Mouse (Mus musculus) brown adipose tissue, adult 24 weeks (tissue): Measurements from ENCODE around the gene 4930505A04Rik. TPM values are rescaled to one million over a fixed set of nuclear protein-coding genes. Genes with fewer than 3 reads are reported as not detected.
"Not testable (repeated sequence)": the region's sequence is repeated elsewhere in the genome, so short reads cannot be mapped to it uniquely, and the experiment has no call there.

ENCODE experiments used
- H3K27ac ChIP-seq: fragments of 200-500 bp; replicated peaks from 2 replicates; pipeline ENCODE4 v1.5.1; 2012; ENCODE audit warnings: low read depth, mild to moderate bottlenecking, low read length
- H3K4me1 ChIP-seq: fragments of 200-500 bp; 2 replicates; pipeline ENCODE4 v1.6.1; 2012; ENCODE audit warnings: low read length, mixed read lengths; ENCODE audit not compliant: control insufficient read depth, insufficient read depth, insufficient read length
- H3K4me3 ChIP-seq: fragments of 200-500 bp; 2 replicates; pipeline ENCODE4 v1.5.1; 2012; ENCODE audit warnings: low read depth, mild to moderate bottlenecking, low read length, moderate library complexity; ENCODE audit not compliant: insufficient read depth
- polyA plus RNA-seq: library from polyadenylated mRNA; stranded (reverse); fragments of >200 nt; gene quantifications from 2 replicates; pipeline ENCODE4 v1.2.4, GENCODE M21; 2012; ENCODE audit not compliant: missing spikeins, insufficient read depth, insufficient read length

The 4930505A04Rik gene
- not detected in 2 replicates for polyA plus RNA-seq

GRCm38 (mm10) chr11:30471751-30472593 is at the start of gene 4930505A04Rik:
Gene 4930505A04Rik, minus strand, starts transcription at chr11:30471827.
- Histone ChIP-seq H3K4me3 (peak within 1 kb of the TSS; percentile 78), H3K4me1 (no peaks in the 10 kb centered on the region), H3K27ac (peak within 1 kb of the TSS; percentile 89)

DNA sequence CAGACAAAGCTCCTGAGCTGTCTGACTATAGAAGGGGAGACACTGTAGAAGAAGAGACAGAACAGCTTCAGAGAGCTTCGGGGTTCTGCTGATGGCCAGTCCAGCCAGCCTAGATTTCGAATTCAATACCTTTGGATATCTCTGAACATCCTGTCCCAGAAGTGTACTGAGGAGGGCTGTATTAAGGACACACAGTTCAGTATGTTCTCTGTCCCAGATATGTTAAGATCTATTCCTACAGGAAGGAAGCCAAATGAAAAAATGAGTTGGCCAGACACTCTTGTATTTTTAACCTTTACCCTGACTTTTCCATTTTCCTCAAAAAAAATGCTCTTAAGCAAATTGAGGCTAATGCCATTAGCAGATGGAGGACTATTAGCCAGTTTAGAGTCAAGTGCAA is 45.5 kb upstream of the 4930505A04Rik start:
- peak overlapping the region; percentile 91 for H3K27ac ChIP-seq
- H3K4me1 ChIP-seq: peaks cover 10% of the 10 kb centered on the region
- H3K4me3 ChIP-seq: no peak overlapping the region

GRCm38 (mm10) chr11:30508178-30508577 is 36.6 kb upstream of the 4930505A04Rik start:
- Histone ChIP-seq H3K4me1 (no peaks in the 10 kb centered on the region), H3K4me3 (no peak overlapping the region), H3K27ac (no peak overlapping the region)

- Histone ChIP-seq H3K27ac (no peak overlapping the region), H3K4me3 (no peak overlapping the region), H3K4me1 (no peaks in the 10 kb centered on the region)
Measured at GRCm38 (mm10) chr11:30498738-30499355, 27.2 kb upstream of the 4930505A04Rik start.

DNA sequence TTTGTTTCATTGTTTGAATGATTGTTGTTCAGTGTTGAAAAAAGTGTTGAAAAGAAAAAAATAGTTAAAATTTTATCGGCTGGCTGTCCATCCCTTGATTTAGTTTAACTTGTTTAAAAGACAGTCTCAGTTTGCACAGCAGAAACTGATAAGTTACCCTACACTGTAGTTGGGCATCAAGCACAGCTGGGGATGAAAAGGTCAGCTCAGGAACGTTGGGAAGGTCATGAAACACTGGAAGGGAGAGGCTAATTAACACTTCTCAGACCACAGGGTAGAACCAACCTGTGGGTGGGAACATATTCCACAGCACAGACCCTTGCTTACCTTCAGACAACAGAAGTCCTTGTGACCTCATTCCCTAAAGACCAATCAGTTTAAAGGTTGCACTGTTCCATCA is 25.5 kb upstream of the 4930505A04Rik start:
- H3K27ac ChIP-seq: no peak overlapping the region
- H3K4me1 ChIP-seq: no peaks in the 10 kb centered on the region
- no peak overlapping the region for H3K4me3 ChIP-seq

DNA sequence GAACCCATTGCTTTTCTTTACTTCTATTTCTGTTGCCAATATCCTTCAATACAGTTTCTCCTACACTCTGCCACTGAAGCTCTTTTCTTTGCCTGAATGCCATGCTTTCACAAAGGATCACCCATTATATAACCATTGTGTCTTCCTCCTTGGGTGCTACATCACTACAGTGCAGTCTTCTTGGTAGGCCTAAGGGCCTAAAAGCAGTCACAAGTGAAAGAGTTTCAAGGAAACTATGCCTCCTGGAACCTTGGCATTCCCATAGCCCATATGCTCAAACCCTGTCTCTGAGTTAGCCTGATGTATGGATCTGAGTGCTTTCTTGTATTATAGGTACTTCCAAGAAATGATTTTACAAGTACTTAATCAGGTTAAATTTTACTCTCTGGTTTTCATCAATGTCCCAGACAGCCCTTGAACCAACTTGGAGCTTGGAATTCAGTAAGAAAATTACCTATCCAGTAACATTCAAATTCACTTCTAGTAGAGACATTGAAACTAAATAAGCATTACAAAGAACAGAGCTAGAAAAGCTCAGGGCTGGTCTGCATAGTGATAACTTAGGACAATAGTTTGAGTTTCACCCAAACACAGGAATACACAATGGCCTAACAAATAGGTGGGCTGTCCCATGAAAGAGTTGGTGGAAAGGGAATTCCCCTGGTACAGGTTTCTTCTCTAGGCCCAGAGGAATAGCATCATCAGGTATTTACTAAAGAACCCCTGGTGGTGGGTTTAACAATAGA is 20.1 kb upstream of the 4930505A04Rik start:
- no peak overlapping the region for H3K4me3 ChIP-seq
- no peaks in the 10 kb centered on the region for H3K4me1 ChIP-seq

GRCm38 (mm10) chr11:30488183-30488582 is 16.6 kb upstream of the 4930505A04Rik start:
- Histone ChIP-seq H3K27ac (no peak overlapping the region), H3K4me3 (no peak overlapping the region), H3K4me1 (peaks cover 15% of the 10 kb centered on the region)

More for the DNA sequence above, 20.1 kb upstream of the 4930505A04Rik start:
- no peak overlapping the region for H3K27ac ChIP-seq

- Histone ChIP-seq H3K27ac (peak overlapping the region; percentile 86), H3K4me1 (peaks cover 18% of the 10 kb centered on the region), H3K4me3 (no peak overlapping the region)
Measured at GRCm38 (mm10) chr11:30483286-30483685, 11.7 kb upstream of the 4930505A04Rik start.

- no peak overlapping the region for H3K27ac ChIP-seq
Measured at GRCm38 (mm10) chr11:30471187-30471586, 440 bp downstream of the 4930505A04Rik start.

DNA sequence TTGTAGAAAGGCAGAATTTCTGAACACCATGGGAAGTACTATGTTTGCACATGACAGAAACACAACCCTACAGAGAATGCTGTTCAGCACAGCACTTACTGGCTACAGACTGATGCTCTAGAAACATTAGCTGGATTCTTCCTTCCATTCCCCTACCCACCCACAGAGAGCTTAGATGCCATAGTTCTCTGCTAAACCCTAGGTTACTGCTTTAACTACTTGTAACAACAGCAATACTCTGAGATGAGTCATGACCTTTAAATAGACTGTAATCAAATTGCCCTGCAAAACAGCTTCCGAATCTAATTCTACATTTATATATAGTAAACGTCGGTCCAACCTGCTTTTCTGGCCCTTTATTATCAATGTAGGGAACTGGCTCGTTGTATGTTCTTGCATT is 17.3 kb downstream of the 4930505A04Rik start:
- H3K27ac ChIP-seq: no peak overlapping the region
- no peak overlapping the region for H3K4me3 ChIP-seq
- no peaks in the 10 kb centered on the region for H3K4me1 ChIP-seq

More at GRCm38 (mm10) chr11:30471187-30471586, 440 bp downstream of the 4930505A04Rik start:
- H3K4me3 ChIP-seq: no peak overlapping the region
- no peaks in the 10 kb centered on the region for H3K4me1 ChIP-seq

- Histone ChIP-seq H3K27ac (no peak overlapping the region), H3K4me1 (no peaks in the 10 kb centered on the region), H3K4me3 (no peak overlapping the region)
Measured at GRCm38 (mm10) chr11:30448126-30448525, 23.5 kb downstream of the 4930505A04Rik start.

DNA sequence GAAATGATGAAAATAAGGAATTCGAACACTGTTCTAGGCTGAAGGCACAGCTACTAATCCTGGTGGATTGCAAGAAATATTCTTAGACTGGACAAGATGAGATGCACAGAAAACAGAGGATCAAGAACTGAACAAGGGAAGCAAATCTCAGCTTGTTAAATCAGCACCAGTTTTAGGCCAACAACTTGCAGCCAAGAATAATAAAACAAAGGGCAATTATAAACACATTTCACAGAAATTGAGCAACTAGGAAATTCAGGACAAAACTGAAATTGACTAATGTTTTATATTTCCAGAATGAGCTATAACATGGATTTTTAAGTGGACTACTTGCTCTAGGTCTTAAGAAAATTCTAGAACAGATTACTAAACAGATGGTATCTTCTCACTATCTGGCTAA is 24.1 kb downstream of the 4930505A04Rik start:
- H3K4me3 ChIP-seq: no peak overlapping the region
- no peak overlapping the region for H3K27ac ChIP-seq
- no peaks in the 10 kb centered on the region for H3K4me1 ChIP-seq

- H3K27ac ChIP-seq, H3K4me3 ChIP-seq, H3K4me1 ChIP-seq: not testable (repeated sequence)
Measured at GRCm38 (mm10) chr11:30444192-30444905, 27.3 kb downstream of the 4930505A04Rik start.

- H3K27ac ChIP-seq: no peak overlapping the region
- no peak overlapping the region for H3K4me3 ChIP-seq
- H3K4me1 ChIP-seq: no peaks in the 10 kb centered on the region
Measured at GRCm38 (mm10) chr11:30443746-30444145, 27.9 kb downstream of the 4930505A04Rik start.
